Mouse (Mus musculus): Measurements from ENCODE around the gene B3gnt2. TPM values are rescaled to one million over a fixed set of nuclear protein-coding genes. Genes with fewer than 3 reads are reported as not detected.

B3gnt2 gene
- polyA plus RNA-seq, 1 experiment from 2014 or later: 11.9 TPM

DNA sequence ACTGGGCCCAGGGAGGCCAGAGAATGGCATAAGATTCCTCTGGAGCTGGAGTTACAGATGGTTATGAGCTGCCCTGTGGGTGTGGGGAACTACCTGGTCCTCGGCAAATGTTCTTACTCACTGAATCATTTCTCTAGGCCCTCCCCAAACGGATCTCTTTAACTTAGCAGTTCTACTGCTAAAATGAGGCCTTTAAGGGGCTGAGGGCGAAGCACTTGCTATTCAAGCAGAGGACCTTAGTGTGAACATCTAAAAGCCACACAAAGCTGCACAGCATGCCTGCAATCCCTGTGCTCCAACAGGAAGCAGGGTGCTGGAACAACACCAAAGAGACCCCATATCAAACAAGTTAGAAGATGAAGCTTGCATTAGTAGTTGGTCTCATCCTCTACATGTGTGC lies 21.3 kb downstream of the B3gnt2 start:
- Histone ChIP-seq H3K4me2 (replicated peaks) (no peak overlapping the region), H3K4me3 (replicated peaks) (no peak overlapping the region), H3K9ac (no peak overlapping the region), H3K27ac (no peak overlapping the region), H3K27me3 (replicated peaks) (no peaks in the 10 kb centered on the region), H3K9me3 (no peaks in the 10 kb centered on the region), H3K36me3 (no peaks in the 10 kb centered on the region), H3K4me1 (replicated peaks) (0 out of 2 replicates have a peak, but pooled peaks cover 9% of the 10 kb centered on the region)
- WGBS: 71% methylated on average over 3 of the region's 3 CpGs
- ATAC-seq: no peak

GRCm38 (mm10) chr11:22838361-22838760 lies 22.4 kb downstream of the B3gnt2 start:
- Histone ChIP-seq H3K4me3 (replicated peaks) (no peak overlapping the region), H3K4me1 (replicated peaks) (0 out of 2 replicates have a peak, but pooled peaks cover 3% of the 10 kb centered on the region), H3K9ac (no peak overlapping the region), H3K9me3 (no peaks in the 10 kb centered on the region), H3K4me2 (replicated peaks) (no peak overlapping the region), H3K27ac (no peak overlapping the region), H3K27me3 (replicated peaks) (no peaks in the 10 kb centered on the region), H3K36me3 (no peaks in the 10 kb centered on the region)
- 66% methylated on average over 1 of the region's 1 CpGs for WGBS
- ATAC-seq: no peak

- no peaks in the 10 kb centered on the region for H3K4me1 ChIP-seq (replicated peaks)
- no peak for ATAC-seq
- H3K4me2 ChIP-seq (replicated peaks): no peak overlapping the region
- H3K27me3 ChIP-seq (replicated peaks): no peaks in the 10 kb centered on the region
- no peak overlapping the region for H3K4me3 ChIP-seq (replicated peaks)
- no peaks in the 10 kb centered on the region for H3K36me3 ChIP-seq
- no peaks in the 10 kb centered on the region for H3K9me3 ChIP-seq
- no peak overlapping the region for H3K9ac ChIP-seq
- 94% methylated on average over 10 of the region's 10 CpGs for WGBS
- no peak overlapping the region for H3K27ac ChIP-seq
These were observed 24.5 kb downstream of the B3gnt2 start for GRCm38 (mm10) chr11:22836269-22836668.

DNA sequence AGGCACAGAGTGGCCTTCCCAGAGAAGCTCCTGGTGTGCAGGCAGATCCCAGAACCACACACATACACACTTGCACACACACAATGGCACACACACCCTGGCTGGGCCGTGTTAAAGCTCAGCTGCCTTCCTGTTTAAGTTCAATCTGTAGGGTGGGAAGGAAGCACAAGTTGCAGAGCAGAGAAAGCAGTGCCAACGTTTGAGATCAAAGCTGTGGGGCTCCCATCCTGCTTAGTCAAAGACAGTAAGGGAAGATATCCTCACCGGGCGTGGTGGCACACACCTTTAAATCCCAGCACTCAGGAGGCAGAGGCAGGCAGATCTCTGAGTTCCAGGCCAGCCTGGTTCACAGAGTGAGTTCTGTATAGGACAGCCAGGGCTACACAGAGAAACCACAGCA lies 28.2 kb downstream of the B3gnt2 start:
- no peak for ATAC-seq
- H3K4me1 ChIP-seq (replicated peaks): 0 out of 2 replicates have a peak, but pooled peaks cover 2% of the 10 kb centered on the region
- no peak overlapping the region for H3K4me2 ChIP-seq (replicated peaks)
- no peaks in the 10 kb centered on the region for H3K9me3 ChIP-seq
- no peak overlapping the region for H3K27ac ChIP-seq
- H3K27me3 ChIP-seq (replicated peaks): no peaks in the 10 kb centered on the region
- WGBS: 71% methylated on average over 4 of the region's 4 CpGs
- no peak overlapping the region for H3K9ac ChIP-seq
- no peak overlapping the region for H3K4me3 ChIP-seq (replicated peaks)
- H3K36me3 ChIP-seq: no peaks in the 10 kb centered on the region

DNA sequence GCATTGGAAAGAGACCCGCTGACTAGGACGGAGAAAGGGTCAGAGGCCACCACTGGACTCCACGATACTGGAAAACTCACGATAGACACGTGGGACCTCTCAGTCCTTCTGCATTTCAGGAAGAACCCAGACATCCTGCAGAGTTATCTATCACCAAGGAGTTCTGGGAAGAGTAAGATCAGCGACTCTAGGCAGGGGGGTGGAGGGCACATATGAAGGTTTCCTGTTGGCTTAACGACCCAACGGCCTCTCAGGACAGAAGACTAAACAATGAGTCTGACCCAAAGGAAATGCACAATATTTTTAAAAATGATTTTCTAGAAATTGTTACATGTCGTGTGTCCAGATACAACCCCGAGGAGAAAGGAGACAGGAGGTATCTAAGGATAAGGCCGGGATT lies 28.8 kb downstream of the B3gnt2 start:
- whole genome bisulfite sequencing: 85% methylated on average over 11 of the region's 11 CpGs
- H3K4me3 ChIP-seq (replicated peaks): no peak overlapping the region
- no peak overlapping the region for H3K27ac ChIP-seq
- H3K4me1 ChIP-seq (replicated peaks): 0 out of 2 replicates have a peak, but pooled peaks cover 2% of the 10 kb centered on the region
- no peaks in the 10 kb centered on the region for H3K27me3 ChIP-seq (replicated peaks)
- no peaks in the 10 kb centered on the region for H3K9me3 ChIP-seq
- no peak overlapping the region for H3K4me2 ChIP-seq (replicated peaks)
- H3K9ac ChIP-seq: no peak overlapping the region
- no peaks in the 10 kb centered on the region for H3K36me3 ChIP-seq
- ATAC-seq: no peak

DNA sequence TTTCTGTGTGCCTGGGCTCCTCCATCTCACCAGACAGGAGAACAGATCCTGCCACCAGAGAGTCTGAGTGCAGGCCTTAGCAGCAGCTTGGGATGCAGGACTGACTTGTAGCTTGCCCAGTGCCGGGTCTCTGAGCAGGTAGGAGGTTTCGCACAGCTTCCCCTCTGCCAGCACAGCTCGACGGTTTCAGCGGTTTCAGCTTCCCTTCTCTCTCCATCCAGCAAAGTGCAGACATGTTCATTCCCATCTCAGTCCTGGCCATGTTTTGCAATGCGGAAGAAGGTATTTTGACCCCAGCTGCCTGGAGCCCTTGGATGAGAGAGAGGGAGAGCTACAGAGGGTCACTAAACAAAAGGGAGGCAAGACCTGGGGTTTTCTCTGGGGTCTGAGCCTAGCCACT lies 30.1 kb downstream of the B3gnt2 start:
- Histone ChIP-seq H3K36me3 (no peaks in the 10 kb centered on the region), H3K27ac (peak overlapping the region; percentile 40; the same call in 1 of the 2 replicates), H3K9me3 (no peaks in the 10 kb centered on the region), H3K4me1 (replicated peaks) (0 out of 2 replicates have a peak, but pooled peaks cover 2% of the 10 kb centered on the region), H3K4me2 (replicated peaks) (no peak overlapping the region), H3K9ac (no peak overlapping the region), H3K27me3 (replicated peaks) (no peaks in the 10 kb centered on the region), H3K4me3 (replicated peaks) (no peak overlapping the region)
- WGBS: 79% methylated on average over 6 of the region's 6 CpGs
- ATAC-seq: no peak; the same call in 1 of the 2 replicates

GRCm38 (mm10) chr11:22830179-22830611 lies 30.6 kb downstream of the B3gnt2 start:
- no peak overlapping the region for H3K4me2 ChIP-seq (replicated peaks)
- H3K27ac ChIP-seq: 0 out of 2 replicates have a peak overlapping the region, but pooled peaks have one; percentile 27
- 63% methylated on average over 5 of the region's 5 CpGs for WGBS
- no peak overlapping the region for H3K4me3 ChIP-seq (replicated peaks)
- 0 out of 2 replicates have a peak, but pooled peaks cover 2% of the 10 kb centered on the region for H3K4me1 ChIP-seq (replicated peaks)
- no peak overlapping the region for H3K9ac ChIP-seq
- peak; percentile 63 for ATAC-seq
- no peaks in the 10 kb centered on the region for H3K9me3 ChIP-seq
- H3K36me3 ChIP-seq: no peaks in the 10 kb centered on the region
- no peaks in the 10 kb centered on the region for H3K27me3 ChIP-seq (replicated peaks)

GRCm38 (mm10) chr11:22828988-22829632 lies 31.7 kb downstream of the B3gnt2 start:
- Histone ChIP-seq H3K27ac (no peak overlapping the region), H3K9ac (no peak overlapping the region), H3K36me3 (no peaks in the 10 kb centered on the region), H3K27me3 (replicated peaks) (no peaks in the 10 kb centered on the region), H3K4me2 (replicated peaks) (no peak overlapping the region), H3K9me3 (no peaks in the 10 kb centered on the region), H3K4me1 (replicated peaks) (0 out of 2 replicates have a peak, but pooled peaks cover 2% of the 10 kb centered on the region), H3K4me3 (replicated peaks) (no peak overlapping the region)
- WGBS: 97% methylated on average over 15 of the region's 15 CpGs
- ATAC-seq: no peak

GRCm38 (mm10) chr11:22827514-22828080 lies 33.2 kb downstream of the B3gnt2 start:
- Histone ChIP-seq H3K9ac (no peak overlapping the region), H3K9me3 (no peaks in the 10 kb centered on the region), H3K36me3 (no peaks in the 10 kb centered on the region), H3K4me2 (replicated peaks) (no peak overlapping the region), H3K27me3 (replicated peaks) (no peaks in the 10 kb centered on the region), H3K4me3 (replicated peaks) (no peak overlapping the region), H3K27ac (no peak overlapping the region), H3K4me1 (replicated peaks) (0 out of 2 replicates have a peak, but pooled peaks cover 2% of the 10 kb centered on the region)
- 80% methylated on average over 4 of the region's 4 CpGs for WGBS
- ATAC-seq: no peak

DNA sequence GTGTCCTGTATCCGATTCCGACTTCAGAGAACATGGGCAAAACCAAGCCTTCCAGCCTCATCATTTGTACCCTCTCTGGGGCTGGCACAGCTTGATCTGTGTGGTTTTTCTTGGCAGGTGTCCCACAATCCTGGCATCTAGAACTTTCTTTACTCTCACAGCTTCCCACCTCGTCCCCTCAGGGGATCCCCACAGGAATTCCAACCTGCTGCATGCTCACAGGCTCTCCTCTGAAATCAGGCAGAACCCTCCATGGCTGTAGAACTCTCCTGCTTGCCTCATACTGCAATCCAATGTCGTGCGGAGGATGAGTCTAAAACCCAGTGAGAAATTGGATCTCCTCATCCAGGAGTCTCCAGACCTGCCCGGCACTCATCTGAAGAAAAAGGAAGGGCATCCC lies 34.1 kb downstream of the B3gnt2 start:
- Histone ChIP-seq H3K27me3 (replicated peaks) (no peaks in the 10 kb centered on the region), H3K9ac (no peak overlapping the region), H3K9me3 (no peaks in the 10 kb centered on the region), H3K36me3 (no peaks in the 10 kb centered on the region), H3K4me1 (replicated peaks) (0 out of 2 replicates have a peak, but pooled peaks cover 2% of the 10 kb centered on the region), H3K27ac (no peak overlapping the region), H3K4me2 (replicated peaks) (no peak overlapping the region), H3K4me3 (replicated peaks) (no peak overlapping the region)
- ATAC-seq: no peak
- 90% methylated on average over 6 of the region's 6 CpGs for WGBS

DNA sequence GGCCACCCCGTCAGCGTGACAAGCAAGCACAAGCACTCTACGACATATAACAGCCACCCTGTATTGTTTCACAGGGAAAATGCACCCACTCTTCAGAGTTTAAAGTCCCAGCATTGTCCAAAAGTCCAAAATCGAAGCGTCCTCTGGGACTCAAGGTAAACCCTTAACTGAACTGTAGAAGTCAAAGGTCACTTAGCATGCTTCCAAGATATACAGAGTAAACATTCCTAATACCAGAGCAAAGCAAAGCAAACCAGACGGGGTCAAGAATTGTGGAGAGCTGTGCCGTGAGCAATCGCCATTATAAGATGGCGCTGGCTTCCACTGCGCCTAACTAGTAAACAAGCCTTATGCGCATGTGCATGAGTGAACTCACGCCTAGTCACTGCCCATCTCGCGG lies 34.7 kb downstream of the B3gnt2 start:
- H3K4me1 ChIP-seq (replicated peaks): 0 out of 2 replicates have a peak, but pooled peaks cover 2% of the 10 kb centered on the region
- no peaks in the 10 kb centered on the region for H3K36me3 ChIP-seq
- WGBS: 86% methylated on average over 14 of the region's 14 CpGs
- H3K27ac ChIP-seq: no peak overlapping the region
- H3K4me2 ChIP-seq (replicated peaks): no peak overlapping the region
- ATAC-seq: no peak
- no peaks in the 10 kb centered on the region for H3K9me3 ChIP-seq
- H3K9ac ChIP-seq: no peak overlapping the region
- H3K4me3 ChIP-seq (replicated peaks): no peak overlapping the region
- no peaks in the 10 kb centered on the region for H3K27me3 ChIP-seq (replicated peaks)

GRCm38 (mm10) chr11:22825548-22825947 lies 35.2 kb downstream of the B3gnt2 start:
- H3K4me3 ChIP-seq (replicated peaks): no peak overlapping the region
- H3K4me2 ChIP-seq (replicated peaks): no peak overlapping the region
- 100% methylated on average over 1 of the region's 1 CpGs for WGBS
- H3K27me3 ChIP-seq (replicated peaks): no peaks in the 10 kb centered on the region
- H3K27ac ChIP-seq: no peak overlapping the region
- no peaks in the 10 kb centered on the region for H3K36me3 ChIP-seq
- 0 out of 2 replicates have a peak, but pooled peaks cover 2% of the 10 kb centered on the region for H3K4me1 ChIP-seq (replicated peaks)
- no peak overlapping the region for H3K9ac ChIP-seq
- H3K9me3 ChIP-seq: no peaks in the 10 kb centered on the region
- no peak for ATAC-seq
